Mouse (Mus musculus): ENCODE data around the gene Gnpat.

Gnpat gene

GRCm38 (mm10) chr8:124930649-124931048 lies 67.8 kb downstream of the Gnpat start:
- Histone ChIP-seq H3K27me3 (ENCODE audit: control insufficient read depth, insufficient read depth, low read length, poor library complexity, severe bottlenecking) (no peaks in the 10 kb centered on the region), H3K36me3 (ENCODE audit: control insufficient read depth, insufficient read depth, low read length, poor library complexity, severe bottlenecking) (no peaks in the 10 kb centered on the region)
- DNase-seq (ENCODE audit: low read depth, low spot score): peak; percentile 32

- Histone ChIP-seq H3K27me3 (ENCODE audit: control insufficient read depth, insufficient read depth, low read length, poor library complexity, severe bottlenecking) (no peaks in the 10 kb centered on the region), H3K36me3 (ENCODE audit: control insufficient read depth, insufficient read depth, low read length, poor library complexity, severe bottlenecking) (no peaks in the 10 kb centered on the region)
- DNase-seq (ENCODE audit: low read depth, low spot score): no peak
Measured at GRCm38 (mm10) chr8:124932435-124932834, 69.6 kb downstream of the Gnpat start.

- H3K36me3 ChIP-seq (ENCODE audit: control insufficient read depth, insufficient read depth, low read length, poor library complexity, severe bottlenecking): no peaks in the 10 kb centered on the region
- no peak for DNase-seq (ENCODE audit: low read depth, low spot score)
Measured at GRCm38 (mm10) chr8:124935116-124935515, 72.3 kb downstream of the Gnpat start.

GRCm38 (mm10) chr8:124936699-124937098 lies 73.9 kb downstream of the Gnpat start:
- H3K27me3 ChIP-seq (ENCODE audit: control insufficient read depth, insufficient read depth, low read length, poor library complexity, severe bottlenecking): no peaks in the 10 kb centered on the region
- 0 out of 2 replicates have a peak, but pooled peaks cover 4% of the 10 kb centered on the region for H3K36me3 ChIP-seq (ENCODE audit: control insufficient read depth, insufficient read depth, low read length, poor library complexity, severe bottlenecking)
- no peak for DNase-seq (ENCODE audit: low read depth, low spot score)

More at GRCm38 (mm10) chr8:124935116-124935515, 72.3 kb downstream of the Gnpat start:
- H3K27me3 ChIP-seq (ENCODE audit: control insufficient read depth, insufficient read depth, low read length, poor library complexity, severe bottlenecking): no peaks in the 10 kb centered on the region

GRCm38 (mm10) chr8:124937293-124937692 lies 74.5 kb downstream of the Gnpat start:
- Histone ChIP-seq H3K27me3 (ENCODE audit: control insufficient read depth, insufficient read depth, low read length, poor library complexity, severe bottlenecking) (no peaks in the 10 kb centered on the region), H3K36me3 (ENCODE audit: control insufficient read depth, insufficient read depth, low read length, poor library complexity, severe bottlenecking) (0 out of 2 replicates have a peak, but pooled peaks cover 4% of the 10 kb centered on the region)
- no peak for DNase-seq (ENCODE audit: low read depth, low spot score)
